Mouse (Mus musculus) urinary bladder, postnatal 25 days (tissue): ENCODE measurements at regions not wholly inside any gene's neighbourhood (a gene's known extent, or its start where the extent isn't known, plus 50 kb on each side); places are given as distances from the start of the nearest gene placed in this dataset.
"Not testable (repeated sequence)": the region's sequence is repeated elsewhere in the genome, so short reads cannot be mapped to it uniquely, and the experiment has no call there.

ENCODE experiments used
- DNase-seq: peaks from one replicate; pipeline ENCODE4 v3.0.0; 2022; ENCODE audit warnings: low spot score

DNA sequence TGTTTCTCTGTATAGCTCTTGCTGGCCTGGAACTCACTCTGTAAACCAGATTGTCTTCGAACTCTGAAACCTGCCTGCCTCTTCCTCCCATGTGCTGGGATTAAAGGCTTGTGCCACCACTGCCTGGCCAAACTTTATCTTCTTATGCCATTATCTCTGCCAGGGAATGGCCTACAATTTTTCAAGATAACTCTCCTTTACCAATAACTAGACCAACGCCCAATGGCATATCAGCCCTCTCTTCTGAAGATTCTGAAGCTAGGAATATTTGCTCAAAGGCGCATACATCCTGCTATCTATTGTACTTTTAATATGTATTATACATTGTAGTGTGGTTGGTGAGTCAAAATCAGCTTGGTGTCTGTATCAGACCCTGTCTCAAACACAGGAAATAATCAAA lies 235.4 kb upstream of the Cts3 start:
- not testable (repeated sequence) for DNase-seq

DNA sequence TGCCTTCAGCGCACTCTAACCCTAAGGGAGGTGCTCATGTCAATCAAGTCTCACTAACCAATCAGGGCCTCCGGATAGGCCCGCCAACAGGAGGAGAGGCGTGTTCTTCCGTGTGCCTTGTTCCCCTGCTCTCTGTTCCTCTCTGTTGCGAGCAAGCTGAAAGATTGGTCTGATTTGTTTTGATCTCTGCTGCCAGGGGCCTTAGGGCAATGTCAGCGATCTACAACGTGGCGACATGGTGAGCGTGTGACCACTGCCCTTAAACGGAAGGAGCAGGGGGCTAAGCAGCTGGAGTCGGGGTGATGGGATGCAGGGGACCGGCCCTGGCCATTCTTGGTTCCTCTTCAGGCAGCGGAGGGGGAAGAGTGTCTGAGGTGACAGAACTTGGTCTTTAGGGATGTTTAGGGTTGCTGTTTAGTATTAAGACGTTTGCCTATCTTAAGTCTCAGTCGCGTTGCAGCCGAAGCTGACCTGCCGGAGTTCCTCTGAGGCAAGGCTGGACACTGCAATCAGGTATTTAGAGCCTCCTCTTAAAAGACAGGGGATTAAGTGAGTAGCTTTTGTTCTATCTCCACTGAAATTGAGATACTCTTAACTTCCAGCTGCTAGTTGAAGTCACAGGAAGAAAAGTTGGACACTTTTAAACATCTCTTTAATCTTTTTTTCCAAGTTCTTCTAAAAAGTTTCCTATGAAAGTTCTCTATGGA lies 234.4 kb upstream of the Cts3 start:
- DNase-seq, result peak; percentile 8

DNA sequence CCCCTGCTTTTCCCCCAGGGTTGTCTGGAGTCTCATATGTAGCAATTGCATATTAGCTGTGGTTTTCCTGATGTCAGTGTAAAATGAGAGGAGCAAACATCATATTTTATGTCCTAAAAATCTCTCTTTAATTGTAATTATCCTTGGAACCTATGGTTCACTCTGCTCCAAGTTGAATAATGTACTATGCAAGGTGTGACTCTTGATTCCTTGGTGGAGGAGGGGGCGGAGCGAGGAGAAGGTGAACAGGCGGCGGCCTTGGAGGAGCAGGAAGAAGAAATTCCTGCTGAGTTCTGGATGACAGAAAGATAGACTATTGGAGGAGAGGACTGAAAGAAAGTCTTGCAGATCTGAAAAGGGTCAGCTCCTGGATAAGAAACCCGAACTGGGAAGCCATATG lies 233.8 kb upstream of the Cts3 start:
- DNase-seq, result not testable (repeated sequence)

DNA sequence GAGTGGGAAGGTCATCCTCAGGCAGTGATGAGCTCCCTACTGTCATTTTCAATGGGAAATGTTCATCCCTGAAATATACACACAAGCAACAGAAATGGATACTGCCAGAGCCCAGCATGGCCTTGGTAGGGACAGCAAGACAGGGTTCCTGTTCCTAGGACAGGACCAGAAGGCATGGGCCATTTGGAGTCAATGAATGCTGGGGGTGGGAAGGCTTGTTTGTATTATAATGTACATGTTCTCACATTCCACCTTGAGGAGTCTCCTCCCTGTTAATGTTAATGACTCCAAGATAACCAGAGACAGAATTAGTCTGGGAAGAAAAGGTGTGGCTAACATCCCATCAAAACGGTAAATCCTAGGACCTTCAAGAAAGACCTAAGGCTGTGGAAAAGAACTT lies 193.5 kb upstream of the Cts3 start:
- not testable (repeated sequence) for DNase-seq
